Mouse (Mus musculus) midbrain, embryonic 10.5 days (tissue): ENCODE results near the gene Slc17a8. TPM values are rescaled to one million over a fixed set of nuclear protein-coding genes. Genes with fewer than 3 reads are reported as not detected.
"Not testable (repeated sequence)": the region's sequence is repeated elsewhere in the genome, so short reads cannot be mapped to it uniquely, and the experiment has no call there.

Source experiments
- DNase-seq: peaks from one replicate; pipeline ENCODE4 v3.0.0-alpha.2; 2017; ENCODE audit warnings: low spot score
- H3K27ac ChIP-seq: fragments of 300-500 bp; sonication (generic); replicated peaks from 2 replicates; pipeline ENCODE4 v1.5.1; 2016; ENCODE audit warnings: mild to moderate bottlenecking
- H3K27me3 ChIP-seq: fragments of 300-500 bp; sonication (generic); 2 replicates; pipeline ENCODE4 v1.6.1; 2016; ENCODE audit warnings: low read depth, mild to moderate bottlenecking; ENCODE audit not compliant: poor library complexity, severe bottlenecking
- H3K36me3 ChIP-seq: fragments of 300-500 bp; sonication (generic); 2 replicates; pipeline ENCODE4 v1.6.1; 2016; ENCODE audit warnings: mild to moderate bottlenecking, moderate library complexity
- H3K4me1 ChIP-seq: fragments of 300-500 bp; sonication (generic); 2 replicates; pipeline ENCODE4 v1.6.1; 2016
- H3K4me3 ChIP-seq: fragments of 300-500 bp; sonication (generic); 2 replicates; pipeline ENCODE4 v1.5.1; 2016; ENCODE audit warnings: mild to moderate bottlenecking, moderate library complexity
- H3K9me3 ChIP-seq: fragments of 300-500 bp; sonication (generic); replicated peaks from 2 replicates; pipeline ENCODE4 v1.6.1; 2016; ENCODE audit warnings: mild to moderate bottlenecking
- WGBS: fragments of 180-500 bp; shearing (Covaris S2); methylation state at CpG from one replicate; pipeline ENCODE4 v1.1.7; 2016; 5-methylcytosine and 5-hydroxymethylcytosine counted together
- polyA plus RNA-seq: library from polyadenylated mRNA; unstranded; fragments of >200 nt; fragmentation: Nextera tagmentation; extraction: Ambion mirVana; gene quantifications from 2 replicates; pipeline ENCODE4 v1.2.1, GENCODE M21; 2016

The Slc17a8 gene
- polyA plus RNA-seq, 1 experiment from 2014 or later: 0.26 TPM

DNA sequence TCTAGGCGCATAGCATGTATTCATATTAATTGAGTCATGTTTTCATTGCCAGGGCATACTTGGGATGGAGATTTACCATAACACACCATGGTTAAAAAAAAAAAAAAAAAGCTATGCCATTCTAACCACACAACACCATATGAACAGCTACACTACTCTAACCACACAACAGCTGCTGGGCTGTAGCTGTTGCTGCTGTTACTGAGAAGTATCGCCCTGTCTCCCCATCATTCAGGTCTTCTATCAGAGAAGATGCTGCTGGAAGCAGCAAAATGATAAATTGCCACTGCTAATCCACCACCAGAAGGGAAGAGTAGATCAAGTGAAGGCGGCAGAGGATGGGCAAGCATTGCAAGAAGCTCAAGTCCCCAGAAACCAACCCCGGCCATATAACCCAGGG is 42.3 kb downstream of the Slc17a8 start:
- 93% methylated on average over 4 of the region's 4 CpGs for WGBS
- H3K4me3 ChIP-seq: no peak overlapping the region
- no peaks in the 10 kb centered on the region for H3K4me1 ChIP-seq
- H3K36me3 ChIP-seq: no peaks in the 10 kb centered on the region
- no peak overlapping the region for H3K27ac ChIP-seq
- H3K27me3 ChIP-seq: no peaks in the 10 kb centered on the region
- DNase-seq: no peak
- no peaks in the 10 kb centered on the region for H3K9me3 ChIP-seq

- H3K9me3 ChIP-seq: no peaks in the 10 kb centered on the region
- 82% methylated on average over 3 of the region's 3 CpGs for WGBS
- no peak overlapping the region for H3K27ac ChIP-seq
Observed at GRCm38 (mm10) chr10:89577666-89578065, 43.4 kb downstream of the Slc17a8 start.

DNA sequence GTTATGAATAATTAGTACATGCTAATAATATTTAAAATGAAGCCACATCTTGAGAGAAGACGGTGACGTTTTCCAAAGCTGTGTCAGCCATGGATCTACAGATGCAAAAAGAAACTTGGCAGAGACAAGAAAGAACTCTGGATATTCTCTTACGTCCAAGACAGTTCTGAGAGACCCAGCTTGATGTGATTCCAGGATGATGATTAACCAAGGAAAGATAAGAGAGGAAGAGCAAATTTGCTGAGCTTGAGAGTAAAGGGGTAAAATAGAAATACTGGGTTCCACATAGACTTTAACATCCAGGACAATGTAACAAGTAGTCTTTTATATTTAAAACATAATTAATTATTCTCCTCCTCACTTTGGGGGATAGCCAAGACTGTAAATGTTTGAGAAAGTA is 47.6 kb downstream of the Slc17a8 start:
- H3K4me1 ChIP-seq: no peaks in the 10 kb centered on the region
- no peak overlapping the region for H3K27ac ChIP-seq
- DNase-seq: no peak
- H3K4me3 ChIP-seq: no peak overlapping the region
- H3K36me3 ChIP-seq: no peaks in the 10 kb centered on the region
- 92% methylated on average over 3 of the region's 3 CpGs for WGBS
- no peaks in the 10 kb centered on the region for H3K27me3 ChIP-seq
- H3K9me3 ChIP-seq: no peaks in the 10 kb centered on the region

More at GRCm38 (mm10) chr10:89577666-89578065, 43.4 kb downstream of the Slc17a8 start:
- DNase-seq: no peak
- Histone ChIP-seq H3K4me3 (no peak overlapping the region), H3K4me1 (no peaks in the 10 kb centered on the region), H3K36me3 (no peaks in the 10 kb centered on the region), H3K27me3 (no peaks in the 10 kb centered on the region)

- 91% methylated on average over 6 of the region's 6 CpGs for WGBS
- H3K9me3 ChIP-seq: no peaks in the 10 kb centered on the region
- H3K27me3 ChIP-seq: no peaks in the 10 kb centered on the region
- no peak overlapping the region for H3K4me3 ChIP-seq
- no peaks in the 10 kb centered on the region for H3K36me3 ChIP-seq
- no peak overlapping the region for H3K27ac ChIP-seq
- DNase-seq: no peak
- H3K4me1 ChIP-seq: no peaks in the 10 kb centered on the region
Observed at GRCm38 (mm10) chr10:89572946-89573345, 48.1 kb downstream of the Slc17a8 start.

DNA sequence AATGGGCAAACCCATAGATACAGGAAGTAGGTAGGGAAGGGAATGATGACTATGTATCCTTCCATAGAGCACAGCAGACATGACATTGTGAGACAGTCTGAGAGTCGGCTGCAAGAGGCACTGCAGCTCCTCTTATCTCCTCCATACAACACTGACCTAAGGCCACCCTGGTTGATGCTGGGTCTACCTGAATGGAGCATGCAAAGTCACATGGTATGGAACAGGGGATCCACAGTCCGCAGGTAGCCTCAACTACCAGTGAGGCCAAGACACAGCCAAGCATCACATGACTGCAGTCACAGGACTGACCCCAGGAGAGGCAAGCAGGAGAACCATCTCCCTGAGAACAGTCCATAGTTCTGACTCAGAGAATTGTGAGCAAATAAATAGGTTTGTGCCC is 53.7 kb downstream of the Slc17a8 start:
- DNase-seq: no peak
- Histone ChIP-seq H3K4me3 (no peak overlapping the region), H3K4me1 (no peaks in the 10 kb centered on the region), H3K27ac (no peak overlapping the region), H3K27me3 (no peaks in the 10 kb centered on the region), H3K36me3 (no peaks in the 10 kb centered on the region), H3K9me3 (no peaks in the 10 kb centered on the region)
- 90% methylated on average over 2 of the region's 2 CpGs for WGBS

DNA sequence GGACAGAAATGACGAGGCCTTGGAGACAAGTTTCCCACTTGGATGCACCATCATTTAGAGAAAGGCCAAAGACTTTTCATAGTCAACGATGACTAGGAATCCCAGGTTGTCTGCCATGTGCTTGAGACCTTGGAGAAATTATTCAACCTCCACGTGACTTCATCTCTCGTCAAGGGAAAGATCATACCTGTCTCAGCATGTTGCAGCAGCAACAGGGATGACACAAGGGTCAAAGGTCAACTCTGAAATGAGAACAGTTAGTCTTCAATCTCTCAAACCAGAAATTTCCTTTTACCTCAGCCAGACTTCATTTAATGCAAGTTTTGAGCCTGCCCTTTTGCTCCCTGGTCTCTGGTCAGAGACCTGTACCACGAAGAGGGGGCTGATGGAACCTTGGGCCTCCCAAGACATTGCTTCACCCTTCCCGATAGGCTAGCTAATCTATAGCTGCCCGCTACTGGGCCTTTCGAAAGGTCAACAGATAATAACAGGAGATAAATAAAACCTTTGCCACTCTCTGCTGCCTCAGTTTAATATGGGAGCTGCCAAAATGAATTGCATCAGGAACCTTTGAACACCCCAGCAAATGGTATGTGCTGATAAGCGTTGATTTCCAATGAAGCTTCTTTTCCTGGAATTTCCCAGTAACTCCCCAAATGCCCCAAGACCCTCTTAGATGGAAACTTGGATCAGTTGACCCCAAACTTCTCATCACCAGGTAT is 55.6 kb downstream of the Slc17a8 start:
- Histone ChIP-seq H3K27ac (no peak overlapping the region), H3K4me1 (no peaks in the 10 kb centered on the region), H3K9me3 (no peaks in the 10 kb centered on the region), H3K27me3 (no peaks in the 10 kb centered on the region), H3K4me3 (no peak overlapping the region), H3K36me3 (no peaks in the 10 kb centered on the region)
- WGBS: 88% methylated on average over 9 of the region's 9 CpGs
- DNase-seq: no peak

- Histone ChIP-seq H3K4me1 (no peaks in the 10 kb centered on the region), H3K27ac (no peak overlapping the region), H3K36me3 (no peaks in the 10 kb centered on the region), H3K4me3 (no peak overlapping the region), H3K9me3 (no peaks in the 10 kb centered on the region), H3K27me3 (no peaks in the 10 kb centered on the region)
- DNase-seq: no peak
- WGBS: 95% methylated on average over 6 of the region's 6 CpGs
Observed at GRCm38 (mm10) chr10:89562113-89562512, 58.9 kb downstream of the Slc17a8 start.

- 87% methylated on average over 3 of the region's 3 CpGs for WGBS
- no peak for DNase-seq
Observed at GRCm38 (mm10) chr10:89559351-89559750, 61.7 kb downstream of the Slc17a8 start.

GRCm38 (mm10) chr10:89554885-89555284 is 66.2 kb downstream of the Slc17a8 start:
- not testable (repeated sequence) for H3K36me3 ChIP-seq, DNase-seq, H3K4me1 ChIP-seq, H3K27me3 ChIP-seq, H3K9me3 ChIP-seq, H3K27ac ChIP-seq, H3K4me3 ChIP-seq
- 89% methylated on average over 13 of the region's 13 CpGs for WGBS

More at GRCm38 (mm10) chr10:89559351-89559750, 61.7 kb downstream of the Slc17a8 start:
- no peaks in the 10 kb centered on the region for H3K9me3 ChIP-seq
- no peak overlapping the region for H3K4me3 ChIP-seq
- H3K4me1 ChIP-seq: no peaks in the 10 kb centered on the region
- H3K36me3 ChIP-seq: no peaks in the 10 kb centered on the region
- H3K27ac ChIP-seq: no peak overlapping the region
- H3K27me3 ChIP-seq: no peaks in the 10 kb centered on the region

DNA sequence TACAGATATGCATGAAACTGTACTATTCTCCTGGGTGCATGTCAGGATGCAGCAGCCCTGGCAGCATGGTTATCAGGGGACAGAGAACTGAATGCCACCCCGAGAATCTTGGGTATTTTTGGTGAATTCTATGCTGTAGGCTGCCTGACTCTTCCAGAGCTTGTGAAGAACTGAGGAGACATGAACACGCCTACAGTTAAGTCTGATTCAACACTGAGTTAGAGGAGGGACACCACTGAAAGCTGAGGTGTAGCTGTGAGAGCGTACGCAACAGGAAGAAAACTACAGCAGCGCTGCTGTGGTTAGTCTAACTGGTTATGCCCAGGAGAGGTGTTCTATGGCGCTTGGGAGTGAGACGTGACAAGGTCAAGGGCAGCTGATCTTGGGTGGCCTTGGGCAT is 67.2 kb downstream of the Slc17a8 start:
- not testable (repeated sequence) for H3K9me3 ChIP-seq, H3K4me1 ChIP-seq, DNase-seq, H3K36me3 ChIP-seq, H3K27me3 ChIP-seq, H3K4me3 ChIP-seq, H3K27ac ChIP-seq
- WGBS: 92% methylated on average over 7 of the region's 7 CpGs

DNA sequence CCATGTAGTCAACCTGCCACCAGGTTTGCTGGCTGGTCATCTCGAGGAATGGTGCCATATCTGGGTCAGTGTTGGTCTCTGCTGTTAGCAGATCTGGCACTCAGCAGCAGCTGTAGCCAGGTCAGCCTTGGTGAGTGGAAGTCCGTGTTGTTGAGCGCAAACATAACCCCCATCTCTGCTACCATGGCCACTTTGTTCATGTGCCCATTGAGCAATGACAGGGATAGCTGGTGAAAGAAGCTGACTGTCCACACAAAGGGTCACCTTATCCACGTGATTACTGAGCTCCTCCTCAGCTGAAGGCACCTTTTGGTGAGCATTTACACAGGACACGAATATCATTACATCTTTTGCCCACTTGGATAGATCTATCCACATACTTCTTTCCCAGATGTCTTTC is 68.0 kb downstream of the Slc17a8 start:
- no peak for DNase-seq
- Histone ChIP-seq H3K27me3 (no peaks in the 10 kb centered on the region), H3K27ac (no peak overlapping the region), H3K36me3 (no peaks in the 10 kb centered on the region), H3K9me3 (no peaks in the 10 kb centered on the region), H3K4me1 (no peaks in the 10 kb centered on the region; the same call in 1 of the 2 replicates), H3K4me3 (no peak overlapping the region)
- WGBS: 89% methylated on average over 5 of the region's 5 CpGs

DNA sequence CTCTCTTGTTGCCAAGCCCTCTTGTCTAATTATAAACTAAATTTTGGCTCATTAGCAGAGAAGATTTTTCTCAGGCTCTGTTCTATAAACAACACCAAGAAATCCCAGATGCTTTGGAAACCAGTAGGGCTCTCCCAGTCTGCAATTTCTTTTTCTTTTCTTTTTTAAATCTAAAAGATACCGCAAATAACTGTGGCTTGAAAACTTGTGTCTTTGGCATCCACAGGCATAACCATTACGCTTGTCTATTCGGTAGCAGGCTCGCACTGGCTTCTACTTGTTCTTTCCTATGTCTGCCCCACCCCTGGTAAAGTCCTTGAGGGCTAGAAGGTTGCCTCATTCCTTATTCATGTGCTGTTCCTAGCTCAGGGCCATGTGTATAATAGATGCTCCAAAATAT is 69.4 kb downstream of the Slc17a8 start:
- Histone ChIP-seq H3K9me3 (no peaks in the 10 kb centered on the region), H3K27me3 (no peaks in the 10 kb centered on the region), H3K4me1 (no peaks in the 10 kb centered on the region; the same call in 1 of the 2 replicates), H3K36me3 (no peaks in the 10 kb centered on the region), H3K27ac (no peak overlapping the region), H3K4me3 (no peak overlapping the region)
- WGBS: 92% methylated on average over 4 of the region's 4 CpGs
- DNase-seq: no peak

DNA sequence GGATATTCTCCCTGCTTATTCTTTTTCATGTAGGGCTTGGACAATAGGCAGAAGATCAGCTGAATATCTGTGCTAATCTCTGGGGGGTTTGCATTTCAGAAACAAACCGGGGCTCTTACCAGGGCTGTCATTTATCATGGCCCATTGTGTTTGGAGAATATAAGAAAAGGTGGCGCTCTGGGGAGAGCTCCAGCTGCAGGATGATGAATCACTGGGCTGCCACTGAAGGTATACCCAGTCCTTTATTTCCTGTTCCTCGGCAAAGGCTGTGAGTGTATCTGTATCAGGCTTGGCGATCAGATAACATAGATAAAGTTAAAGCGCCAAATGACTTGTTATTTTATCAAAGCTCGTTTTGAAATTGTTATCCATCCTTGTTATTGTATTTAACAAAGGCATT is 73.0 kb downstream of the Slc17a8 start:
- DNase-seq: no peak
- Histone ChIP-seq H3K4me1 (no peaks in the 10 kb centered on the region; the same call in 1 of the 2 replicates), H3K9me3 (no peaks in the 10 kb centered on the region), H3K4me3 (no peak overlapping the region), H3K36me3 (no peaks in the 10 kb centered on the region), H3K27ac (no peak overlapping the region), H3K27me3 (no peaks in the 10 kb centered on the region)
- 77% methylated on average over 6 of the region's 6 CpGs for WGBS
